Mouse (Mus musculus) heart, postnatal 0 days (tissue): ENCODE measurements at regions not wholly inside any gene's neighbourhood (a gene's known extent, or its start where the extent isn't known, plus 50 kb on each side); places are given as distances from the start of the nearest gene placed in this dataset.

Source experiments
- CTCF ChIP-seq: IDR thresholded peaks from 2 replicates; pipeline ENCODE4 v1.5.1; 2016; ENCODE audit warnings: antibody characterized with exemption, control low read depth, low read depth
- EP300 ChIP-seq: IDR thresholded peaks from 2 replicates; pipeline ENCODE4 v1.6.1; 2016; ENCODE audit warnings: antibody characterized with exemption, low read depth

DNA sequence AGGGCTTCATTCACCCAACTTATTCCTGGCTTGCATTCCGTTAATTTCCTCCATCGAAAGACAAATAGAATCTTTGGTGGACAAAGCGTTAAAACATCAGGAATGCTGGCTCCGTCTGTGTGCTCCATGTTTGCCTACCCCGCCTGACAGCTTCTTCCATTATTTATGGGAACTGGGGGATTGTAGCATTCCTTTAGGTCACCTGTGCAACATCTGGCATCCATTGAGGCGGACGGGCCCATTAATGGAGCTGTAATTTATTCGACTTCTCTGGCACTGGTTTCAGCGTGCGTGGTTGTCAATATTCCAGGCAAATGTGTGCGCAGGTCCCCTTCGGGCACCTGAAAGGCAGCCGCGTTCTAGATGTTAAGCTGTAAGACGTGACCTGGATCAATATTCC, 196.9 kb downstream of the Thbs2 start:
- no peak for TF ChIP-seq CTCF
- no peak for TF ChIP-seq EP300
